Mouse (Mus musculus) limb, embryonic 13.5 days (tissue): ENCODE data around the gene Sema3f. TPM values are rescaled to one million over a fixed set of nuclear protein-coding genes. Genes with fewer than 3 reads are reported as not detected.
A peak's percentile ranks its signal among the peaks of the same experiment; 100 is the strongest.
"Not testable (repeated sequence)": the region's sequence is repeated elsewhere in the genome, so short reads cannot be mapped to it uniquely, and the experiment has no call there.

Experiments used
- ATAC-seq: fragments of 200-750 bp; cut with Nextera tagmentation; 2 replicates; pipeline ENCODE4 v1.8.0; 2017; ENCODE audit warnings: low read depth, moderate number of reproducible peaks, moderate TSS enrichment; ENCODE audit not compliant: low FRiP score
- H3K27ac ChIP-seq: fragments of 300-500 bp; sonication (generic); 2 replicates; pipeline ENCODE4 v1.5.1; 2015; ENCODE audit warnings: inconsistent platforms, mild to moderate bottlenecking, moderate library complexity
- H3K27me3 ChIP-seq: fragments of 300-500 bp; sonication (generic); 2 replicates; pipeline ENCODE4 v1.6.1; 2015; ENCODE audit warnings: mild to moderate bottlenecking, inconsistent platforms
- H3K36me3 ChIP-seq: fragments of 300-500 bp; sonication (generic); 2 replicates; pipeline ENCODE4 v1.6.1; 2015; ENCODE audit warnings: inconsistent platforms, mild to moderate bottlenecking, moderate library complexity
- H3K4me1 ChIP-seq: fragments of 300-500 bp; sonication (generic); 2 replicates; pipeline ENCODE4 v1.6.1; 2015; ENCODE audit warnings: inconsistent platforms
- H3K4me2 ChIP-seq: fragments of 300-500 bp; sonication (generic); replicated peaks from 2 replicates; pipeline ENCODE4 v1.6.1; 2015; ENCODE audit warnings: inconsistent platforms, mild to moderate bottlenecking, moderate library complexity
- H3K4me3 ChIP-seq: fragments of 300-500 bp; sonication (generic); 2 replicates; pipeline ENCODE4 v1.5.1; 2015; ENCODE audit warnings: moderate library complexity, mild to moderate bottlenecking, inconsistent platforms
- H3K9ac ChIP-seq: fragments of 300-500 bp; sonication (generic); 2 replicates; pipeline ENCODE4 v1.6.1; 2015; ENCODE audit warnings: mild to moderate bottlenecking, inconsistent platforms
- H3K9me3 ChIP-seq: fragments of 300-500 bp; sonication (generic); 2 replicates; pipeline ENCODE4 v1.6.1; 2016; ENCODE audit warnings: inconsistent platforms
- WGBS: fragments of 180-500 bp; shearing (Covaris S2); methylation state at CpG from one replicate; pipeline ENCODE4 v1.1.7; 2015; 5-methylcytosine and 5-hydroxymethylcytosine counted together
- polyA plus RNA-seq: library from polyadenylated mRNA; unstranded; fragments of >200 nt; fragmentation: Nextera tagmentation; extraction: Ambion mirVana; gene quantifications from 2 replicates; pipeline ENCODE4 v1.2.1, GENCODE M21; 2015

Sema3f gene
- polyA plus RNA-seq, 1 experiment from 2014 or later, result 32.1 TPM

- no peak for ATAC-seq
- peaks cover 4% of the 10 kb centered on the region for H3K27me3 ChIP-seq
- no peak overlapping the region for H3K9ac ChIP-seq
- no peaks in the 10 kb centered on the region for H3K9me3 ChIP-seq
- no peak overlapping the region for H3K27ac ChIP-seq
- no peaks in the 10 kb centered on the region; the same call in 1 of the 2 replicates for H3K4me1 ChIP-seq
- H3K36me3 ChIP-seq, result peaks cover 57% of the 10 kb centered on the region
- no peak overlapping the region for H3K4me3 ChIP-seq
- 84% methylated on average over 20 of the region's 20 CpGs for WGBS
- no peak overlapping the region for H3K4me2 ChIP-seq
Observed at GRCm38 (mm10) chr9:107682405-107682804, 27.9 kb downstream of the Sema3f start.

GRCm38 (mm10) chr9:107679501-107679900 is 30.8 kb downstream of the Sema3f start, which contains the start of gene Gnat1:
Gene Gnat1, minus strand, starts transcription at chr9:107679712.
- no peak within 1 kb of the TSS for H3K4me2 ChIP-seq
- H3K36me3 ChIP-seq, result peaks cover 29% of the 10 kb centered on the region
- no peaks in the 10 kb centered on the region for H3K9me3 ChIP-seq
- no peak within 1 kb of the TSS for H3K27ac ChIP-seq
- 39% methylated on average over 5 of the region's 5 CpGs for WGBS
- no peak within 1 kb of the TSS for H3K4me3 ChIP-seq
- no peak within 1 kb of the TSS for H3K9ac ChIP-seq
- H3K27me3 ChIP-seq, result peaks cover 33% of the 10 kb centered on the region
- ATAC-seq, result no peak
- peaks cover 19% of the 10 kb centered on the region for H3K4me1 ChIP-seq

- Histone ChIP-seq H3K4me1 (peaks cover 19% of the 10 kb centered on the region), H3K4me2 (no peak overlapping the region), H3K27me3 (peaks cover 40% of the 10 kb centered on the region), H3K36me3 (peaks cover 23% of the 10 kb centered on the region), H3K9me3 (no peaks in the 10 kb centered on the region), H3K27ac (no peak overlapping the region), H3K9ac (no peak overlapping the region), H3K4me3 (no peak overlapping the region)
- WGBS, result 91% methylated on average over 2 of the region's 2 CpGs
- no peak for ATAC-seq
Observed at GRCm38 (mm10) chr9:107678861-107679260, 31.4 kb downstream of the Sema3f start.

- H3K9ac ChIP-seq, H3K9me3 ChIP-seq, ATAC-seq, H3K4me2 ChIP-seq, H3K4me3 ChIP-seq, H3K27ac ChIP-seq: not testable (repeated sequence)
- 38% methylated on average over 14 of the region's 14 CpGs for WGBS
- peaks cover 19% of the 10 kb centered on the region for H3K4me1 ChIP-seq
- peaks cover 14% of the 10 kb centered on the region for H3K36me3 ChIP-seq
- H3K27me3 ChIP-seq, result peaks cover 42% of the 10 kb centered on the region
Observed at GRCm38 (mm10) chr9:107677819-107678526, 32.3 kb downstream of the Sema3f start.

GRCm38 (mm10) chr9:107677091-107677784 is 33.0 kb downstream of the Sema3f start:
- H3K4me3 ChIP-seq, result no peak overlapping the region
- H3K9me3 ChIP-seq, result no peaks in the 10 kb centered on the region
- H3K27me3 ChIP-seq, result peaks cover 42% of the 10 kb centered on the region
- ATAC-seq, result no peak
- H3K4me2 ChIP-seq, result peak overlapping the region; percentile 73; the same call in 1 of the 2 replicates
- peaks cover 7% of the 10 kb centered on the region for H3K36me3 ChIP-seq
- 25% methylated on average over 17 of the region's 17 CpGs for WGBS
- H3K27ac ChIP-seq, result no peak overlapping the region
- peaks cover 19% of the 10 kb centered on the region for H3K4me1 ChIP-seq
- no peak overlapping the region for H3K9ac ChIP-seq

- peak; percentile 13 for ATAC-seq
Observed at GRCm38 (mm10) chr9:107676302-107676701, 34.0 kb downstream of the Sema3f start.

GRCm38 (mm10) chr9:107675671-107676301 is 34.5 kb downstream of the Sema3f start:
- Histone ChIP-seq H3K9ac (peak overlapping the region; percentile 53; the same call in 1 of the 2 replicates), H3K4me3 (peak overlapping the region; percentile 39), H3K4me1 (peaks cover 19% of the 10 kb centered on the region), H3K4me2 (peak overlapping the region; percentile 73), H3K9me3 (no peaks in the 10 kb centered on the region), H3K36me3 (no peaks in the 10 kb centered on the region), H3K27ac (no peak overlapping the region), H3K27me3 (peaks cover 42% of the 10 kb centered on the region)
- 1% methylated on average over 39 of the region's 39 CpGs for WGBS
- peak; percentile 60 for ATAC-seq

More at GRCm38 (mm10) chr9:107676302-107676701, 34.0 kb downstream of the Sema3f start:
- Histone ChIP-seq H3K9ac (peak overlapping the region; percentile 53; the same call in 1 of the 2 replicates), H3K4me3 (peak overlapping the region; percentile 39), H3K27me3 (peaks cover 42% of the 10 kb centered on the region), H3K4me2 (peak overlapping the region; percentile 73), H3K4me1 (peaks cover 19% of the 10 kb centered on the region), H3K9me3 (no peaks in the 10 kb centered on the region), H3K27ac (no peak overlapping the region), H3K36me3 (no peaks in the 10 kb centered on the region)
- WGBS, result under 1% methylated on average over 25 of the region's 25 CpGs

GRCm38 (mm10) chr9:107674609-107675429 is 35.5 kb downstream of the Sema3f start:
- H3K27me3 ChIP-seq, result peaks cover 45% of the 10 kb centered on the region
- H3K4me1 ChIP-seq, result peaks cover 23% of the 10 kb centered on the region
- H3K9me3 ChIP-seq, result no peaks in the 10 kb centered on the region
- H3K4me2 ChIP-seq, result no peak overlapping the region
- no peaks in the 10 kb centered on the region for H3K36me3 ChIP-seq
- no peak overlapping the region for H3K9ac ChIP-seq
- no peak overlapping the region for H3K27ac ChIP-seq
- WGBS, result 64% methylated on average over 9 of the region's 9 CpGs
- no peak overlapping the region for H3K4me3 ChIP-seq
- no peak for ATAC-seq

GRCm38 (mm10) chr9:107670259-107670658 is 40.0 kb downstream of the Sema3f start:
- 59% methylated on average over 5 of the region's 5 CpGs for WGBS
- H3K4me1 ChIP-seq, result peaks cover 35% of the 10 kb centered on the region
- H3K4me3 ChIP-seq, result no peak overlapping the region
- H3K9me3 ChIP-seq, result no peaks in the 10 kb centered on the region
- peak overlapping the region; percentile 45; the same call in 1 of the 2 replicates for H3K9ac ChIP-seq
- no peaks in the 10 kb centered on the region for H3K36me3 ChIP-seq
- no peak overlapping the region for H3K4me2 ChIP-seq
- no peak overlapping the region for H3K27ac ChIP-seq
- no peak for ATAC-seq
- H3K27me3 ChIP-seq, result peaks cover 45% of the 10 kb centered on the region

- H3K9me3 ChIP-seq, result no peaks in the 10 kb centered on the region
- H3K4me3 ChIP-seq, result no peak within 1 kb of the TSS
- H3K4me1 ChIP-seq, result peaks cover 35% of the 10 kb centered on the region
- WGBS, result 84% methylated on average over 9 of the region's 9 CpGs
- H3K9ac ChIP-seq, result peak within 1 kb of the TSS; percentile 45; the same call in 1 of the 2 replicates
- H3K27me3 ChIP-seq, result peaks cover 42% of the 10 kb centered on the region
- ATAC-seq, result no peak
- H3K27ac ChIP-seq, result no peak within 1 kb of the TSS
- no peaks in the 10 kb centered on the region for H3K36me3 ChIP-seq
- H3K4me2 ChIP-seq, result no peak within 1 kb of the TSS
Observed at GRCm38 (mm10) chr9:107669480-107669945, 40.8 kb downstream of the Sema3f start, which contains the start of gene Slc38a3. Gene Slc38a3, minus strand, starts transcription at chr9:107669530.

GRCm38 (mm10) chr9:107668916-107669315 is 41.4 kb downstream of the Sema3f start:
- peaks cover 36% of the 10 kb centered on the region for H3K27me3 ChIP-seq
- peaks cover 35% of the 10 kb centered on the region for H3K4me1 ChIP-seq
- H3K4me3 ChIP-seq, result no peak overlapping the region
- H3K9ac ChIP-seq, result no peak overlapping the region
- no peaks in the 10 kb centered on the region for H3K9me3 ChIP-seq
- 76% methylated on average over 3 of the region's 3 CpGs for WGBS
- H3K4me2 ChIP-seq, result no peak overlapping the region
- no peaks in the 10 kb centered on the region for H3K36me3 ChIP-seq
- H3K27ac ChIP-seq, result no peak overlapping the region
- no peak for ATAC-seq
